Mouse (Mus musculus) heart, embryonic 14.5 days (tissue): ENCODE data around the gene Gpc5. TPM values are rescaled to one million over a fixed set of nuclear protein-coding genes. Genes with fewer than 3 reads are reported as not detected.

Experiments
- ATAC-seq: fragments of 200-750 bp; cut with Nextera tagmentation; 2 replicates; pipeline ENCODE4 v1.8.0; 2017; ENCODE audit warnings: low read depth, moderate TSS enrichment; ENCODE audit not compliant: insufficient number of reproducible peaks, insufficient read depth, low FRiP score
- H3K27ac ChIP-seq, 2 experiments: fragments of 200-500 bp in 1 of 2; fragments of 300-500 bp in 1 of 2; sonication (generic) in 1 of 2; replicated peaks in 1 of 2; 2 replicates each; pipeline ENCODE4 v1.5.1; 2012 to 2014; ENCODE audit warnings: low read depth in 2 of 2, low read length in 2 of 2, control low read depth in 1 of 2, mild to moderate bottlenecking in 1 of 2, mixed read lengths in 1 of 2; ENCODE audit not compliant: control insufficient read depth in 1 of 2, insufficient read depth in 1 of 2
- H3K27me3 ChIP-seq: fragments of 300-500 bp; sonication (generic); 2 replicates; pipeline ENCODE4 v1.6.1; 2014; ENCODE audit warnings: mild to moderate bottlenecking, low read length, control low read depth; ENCODE audit not compliant: control insufficient read depth, insufficient read depth
- H3K36me3 ChIP-seq: fragments of 300-500 bp; sonication (generic); 2 replicates; pipeline ENCODE4 v1.6.1; 2014; ENCODE audit warnings: mild to moderate bottlenecking, control low read depth, low read length, mixed read lengths; ENCODE audit not compliant: control insufficient read depth, insufficient read depth
- H3K4me1 ChIP-seq, 2 experiments: fragments of 200-500 bp in 1 of 2; fragments of 300-500 bp in 1 of 2; sonication (generic) in 1 of 2; 2 replicates each; pipeline ENCODE4 v1.6.1; 2012 to 2014; ENCODE audit warnings: low read length in 2 of 2, control low read depth in 1 of 2, mixed read lengths in 1 of 2; ENCODE audit not compliant: control insufficient read depth in 2 of 2, insufficient read depth in 2 of 2
- H3K4me2 ChIP-seq: fragments of 300-500 bp; sonication (generic); 2 replicates; pipeline ENCODE4 v1.6.1; 2014; ENCODE audit warnings: mild to moderate bottlenecking, low read length
- H3K4me3 ChIP-seq, 2 experiments: fragments of 200-500 bp in 1 of 2; fragments of 300-500 bp in 1 of 2; sonication (generic) in 1 of 2; 2 replicates each; pipeline ENCODE4 v1.5.1; 2012 to 2014; ENCODE audit warnings: low read length in 2 of 2, mild to moderate bottlenecking in 2 of 2, control low read depth in 1 of 2, low read depth in 1 of 2, moderate library complexity in 1 of 2; ENCODE audit not compliant: control insufficient read depth in 1 of 2, insufficient read depth in 1 of 2
- H3K9ac ChIP-seq: fragments of 300-500 bp; sonication (generic); 2 replicates; pipeline ENCODE4 v1.6.1; 2014; ENCODE audit warnings: mild to moderate bottlenecking, low read length
- H3K9me3 ChIP-seq: fragments of 300-500 bp; sonication (generic); 2 replicates; pipeline ENCODE4 v1.6.1; 2016; ENCODE audit warnings: low read length, control low read depth; ENCODE audit not compliant: control insufficient read depth
- whole genome bisulfite sequencing: fragments of 180-500 bp; shearing (Covaris S2); extraction: QIAGEN DNeasy Blood & Tissue Kit; methylation state at CpG from one replicate; pipeline ENCODE4 v1.1.7; 2014; 5-methylcytosine and 5-hydroxymethylcytosine counted together
- polyA plus RNA-seq: library from polyadenylated mRNA; unstranded; fragments of >200 nt; fragmentation: Nextera tagmentation; extraction: Ambion mirVana; gene quantifications from 2 replicates; pipeline ENCODE4 v1.2.1, GENCODE M21; 2014

Gpc5 gene
- polyA plus RNA-seq, 1 experiment from 2014 or later = 0.32 TPM

DNA sequence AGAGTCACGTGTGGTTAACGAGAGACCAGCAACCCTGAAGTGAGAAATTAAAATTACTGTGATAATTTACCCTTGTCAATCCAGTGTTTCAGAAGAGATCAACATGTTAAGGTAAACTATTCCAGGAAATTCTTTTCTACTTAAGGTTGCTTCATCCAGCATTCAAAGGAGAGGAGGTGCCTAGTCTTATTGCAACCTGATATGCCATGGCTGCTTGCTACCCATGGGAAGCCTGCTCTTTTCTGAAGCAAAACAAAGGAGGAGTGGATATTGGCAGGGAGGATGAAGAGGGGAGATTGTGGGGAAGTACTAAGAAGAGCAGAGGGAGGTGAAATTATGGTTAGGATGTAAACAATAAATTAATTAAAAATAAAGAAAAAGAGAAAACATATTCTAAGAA lies 15.5 kb downstream of the Gpc5 start:
- Histone ChIP-seq H3K4me3 (no peak overlapping the region), H3K27me3 (no peaks in the 10 kb centered on the region), H3K9ac (no peak overlapping the region), H3K27ac (no peak overlapping the region), H3K36me3 (no peaks in the 10 kb centered on the region), H3K9me3 (no peaks in the 10 kb centered on the region), H3K4me2 (no peak overlapping the region), H3K4me1 (no peaks in the 10 kb centered on the region)
- 54% methylated on average over 2 of the region's 2 CpGs for WGBS
- no peak for ATAC-seq

DNA sequence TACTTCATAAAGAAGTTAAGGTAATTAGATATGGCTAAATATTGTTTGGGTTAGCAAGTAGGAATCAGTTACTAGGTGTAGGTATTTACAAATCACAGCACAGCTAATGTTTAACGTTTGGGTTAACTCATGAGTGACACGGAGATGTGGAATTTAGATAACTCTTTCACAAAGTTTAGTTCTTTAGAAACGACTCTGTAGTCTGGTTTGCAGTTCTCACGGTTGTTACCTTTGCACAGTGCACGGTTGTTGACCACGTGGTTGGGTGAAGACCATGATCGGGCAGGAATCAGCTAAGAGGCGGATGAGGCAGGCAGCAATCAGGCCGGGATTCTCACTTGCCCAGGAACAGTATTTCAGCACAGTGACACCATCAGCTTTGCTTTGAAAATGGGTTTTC lies 26.6 kb downstream of the Gpc5 start:
- WGBS = 88% methylated on average over 9 of the region's 9 CpGs

DNA sequence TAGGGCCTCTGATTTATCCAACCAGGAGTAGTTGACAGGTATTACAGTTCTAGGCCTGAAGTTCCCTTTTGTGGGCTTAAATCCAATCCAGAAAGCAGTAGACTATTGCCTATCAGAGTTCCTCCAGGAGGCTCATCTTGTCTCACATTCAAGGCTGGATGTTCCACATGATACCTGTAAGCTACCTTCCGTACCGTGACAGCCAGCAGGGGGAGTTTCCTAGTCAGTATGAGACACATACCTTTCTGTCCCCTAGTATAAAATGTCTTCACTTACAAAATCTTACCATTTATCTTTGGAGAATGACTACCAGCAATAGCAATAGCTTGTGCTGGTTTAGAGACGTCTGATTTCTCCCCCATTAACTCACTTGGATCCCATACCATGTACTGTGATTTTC lies 56.8 kb downstream of the Gpc5 start:
- H3K4me3 ChIP-seq = no peak overlapping the region
- H3K4me2 ChIP-seq = no peak overlapping the region
- no peaks in the 10 kb centered on the region for H3K4me1 ChIP-seq
- no peak for ATAC-seq
- no peaks in the 10 kb centered on the region for H3K9me3 ChIP-seq
- no peak overlapping the region for H3K27ac ChIP-seq
- no peak overlapping the region for H3K9ac ChIP-seq
- WGBS = 78% methylated on average over 3 of the region's 3 CpGs
- no peaks in the 10 kb centered on the region for H3K36me3 ChIP-seq
- no peaks in the 10 kb centered on the region for H3K27me3 ChIP-seq

More for the DNA sequence above, 26.6 kb downstream of the Gpc5 start:
- no peak for ATAC-seq
- no peak overlapping the region for H3K27ac ChIP-seq
- H3K27me3 ChIP-seq = no peaks in the 10 kb centered on the region
- no peak overlapping the region for H3K9ac ChIP-seq
- no peaks in the 10 kb centered on the region for H3K9me3 ChIP-seq
- no peak overlapping the region for H3K4me3 ChIP-seq
- H3K4me2 ChIP-seq = no peak overlapping the region
- H3K36me3 ChIP-seq = no peaks in the 10 kb centered on the region
- no peaks in the 10 kb centered on the region for H3K4me1 ChIP-seq

DNA sequence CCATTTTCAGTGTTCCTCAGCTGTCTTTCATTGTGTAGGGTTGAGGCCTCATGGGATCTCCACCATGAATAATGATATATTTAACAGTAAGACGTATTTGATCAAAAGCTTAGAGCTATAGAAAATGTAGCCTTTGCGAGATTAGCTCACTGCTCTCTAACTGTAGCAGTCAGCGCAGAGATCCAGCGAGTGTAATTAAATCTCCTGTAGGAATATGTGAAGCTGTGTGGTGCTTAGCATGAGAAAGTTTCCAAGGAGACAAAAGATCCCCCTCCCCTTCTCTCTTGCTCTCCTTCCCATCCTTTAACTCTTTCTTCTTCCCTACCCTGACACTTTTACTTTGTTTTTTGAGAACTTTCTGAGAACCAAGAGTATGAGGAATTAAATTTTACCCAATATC lies 64.6 kb downstream of the Gpc5 start:
- no peak overlapping the region for H3K4me3 ChIP-seq
- H3K9ac ChIP-seq = no peak overlapping the region
- 78% methylated on average over 4 of the region's 4 CpGs for WGBS
- ATAC-seq = no peak
- H3K27me3 ChIP-seq = no peaks in the 10 kb centered on the region
- H3K36me3 ChIP-seq = no peaks in the 10 kb centered on the region
- H3K4me1 ChIP-seq = no peaks in the 10 kb centered on the region
- no peak overlapping the region for H3K4me2 ChIP-seq
- H3K9me3 ChIP-seq = no peaks in the 10 kb centered on the region
- H3K27ac ChIP-seq = no peak overlapping the region

DNA sequence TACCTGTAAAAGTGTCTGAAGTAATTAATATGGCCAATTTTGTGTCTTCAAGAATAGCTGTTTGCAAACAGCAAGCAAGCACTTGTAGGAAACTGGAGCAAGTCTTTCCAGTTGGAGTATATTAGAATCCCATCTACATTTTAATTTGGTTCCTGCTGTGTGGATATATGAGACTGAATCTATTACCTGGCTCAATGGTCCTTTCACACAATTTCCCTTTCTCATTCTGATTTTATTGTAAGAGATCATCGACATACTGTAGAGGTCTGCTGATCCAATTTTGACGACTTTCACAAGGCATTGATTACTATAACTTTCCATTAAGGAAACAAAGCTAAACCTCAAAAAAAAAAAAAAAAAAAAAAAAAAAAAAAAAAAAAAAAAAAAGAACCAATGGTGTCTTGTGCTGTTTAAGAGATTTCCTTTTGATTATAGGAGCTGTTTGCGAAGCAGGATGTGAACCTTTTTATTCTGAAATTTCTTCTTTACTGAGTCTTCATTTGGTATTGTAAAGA lies 85.4 kb downstream of the Gpc5 start:
- H3K9ac ChIP-seq = no peak overlapping the region
- WGBS = 63% methylated on average over 3 of the region's 3 CpGs
- no peak overlapping the region for H3K4me3 ChIP-seq
- ATAC-seq = no peak
- no peaks in the 10 kb centered on the region for H3K36me3 ChIP-seq
- H3K27me3 ChIP-seq = no peaks in the 10 kb centered on the region
- no peak overlapping the region for H3K4me2 ChIP-seq
- no peaks in the 10 kb centered on the region for H3K4me1 ChIP-seq
- H3K9me3 ChIP-seq = no peaks in the 10 kb centered on the region
- no peak overlapping the region for H3K27ac ChIP-seq

DNA sequence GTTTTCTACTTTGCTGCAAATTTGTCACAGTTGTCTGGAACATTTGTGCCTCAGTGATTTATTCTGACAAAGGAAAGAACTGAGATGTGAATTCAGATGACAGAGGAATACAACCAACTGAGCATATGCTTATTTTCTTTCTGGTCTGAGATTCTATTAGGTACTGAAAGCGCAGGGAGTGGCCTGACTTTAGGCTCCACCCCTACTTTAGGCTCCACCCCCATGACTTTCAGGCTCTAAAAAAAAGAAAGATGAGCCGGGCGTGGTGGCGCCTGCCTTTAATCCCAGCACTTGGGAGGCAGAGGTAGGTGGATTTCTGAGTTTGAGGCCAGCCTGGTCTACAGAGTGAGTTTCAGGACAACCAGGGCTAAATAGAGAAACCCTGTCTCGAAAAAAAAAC lies 87.9 kb downstream of the Gpc5 start:
- Histone ChIP-seq H3K4me1 (no peaks in the 10 kb centered on the region), H3K27ac (no peak overlapping the region), H3K9me3 (no peaks in the 10 kb centered on the region), H3K9ac (no peak overlapping the region), H3K4me2 (no peak overlapping the region), H3K4me3 (no peak overlapping the region), H3K27me3 (no peaks in the 10 kb centered on the region), H3K36me3 (no peaks in the 10 kb centered on the region)
- WGBS = 73% methylated on average over 5 of the region's 5 CpGs
- ATAC-seq = no peak

DNA sequence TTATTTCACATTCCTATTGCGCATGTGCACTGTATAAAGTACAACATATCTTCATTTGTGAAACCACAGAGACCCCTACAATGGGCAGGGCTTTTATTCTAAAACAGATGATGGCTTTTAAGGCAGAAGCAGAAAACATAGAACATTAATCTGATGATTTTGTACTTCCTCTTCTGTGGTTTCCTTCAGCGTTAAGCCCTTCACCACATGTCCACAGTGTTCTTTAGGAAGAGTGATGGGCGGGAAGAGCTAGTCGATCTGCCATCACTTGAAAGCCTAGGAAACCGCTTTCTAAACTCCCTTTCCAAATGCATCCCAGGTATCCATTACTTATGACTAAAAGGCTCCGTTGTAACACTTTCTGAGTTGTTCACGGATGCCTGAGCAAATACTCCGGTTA lies 96.2 kb downstream of the Gpc5 start:
- H3K4me3 ChIP-seq = no peak overlapping the region
- no peak overlapping the region for H3K27ac ChIP-seq
- peaks cover 0 to 7% of the 10 kb centered on the region in 2 experiments; a peak in 1 of 4 replicates for H3K4me1 ChIP-seq
- 81% methylated on average over 8 of the region's 8 CpGs for WGBS
- H3K9ac ChIP-seq = no peak overlapping the region
- H3K9me3 ChIP-seq = no peaks in the 10 kb centered on the region
- H3K4me2 ChIP-seq = no peak overlapping the region
- no peaks in the 10 kb centered on the region for H3K36me3 ChIP-seq
- ATAC-seq = no peak
- no peaks in the 10 kb centered on the region for H3K27me3 ChIP-seq

DNA sequence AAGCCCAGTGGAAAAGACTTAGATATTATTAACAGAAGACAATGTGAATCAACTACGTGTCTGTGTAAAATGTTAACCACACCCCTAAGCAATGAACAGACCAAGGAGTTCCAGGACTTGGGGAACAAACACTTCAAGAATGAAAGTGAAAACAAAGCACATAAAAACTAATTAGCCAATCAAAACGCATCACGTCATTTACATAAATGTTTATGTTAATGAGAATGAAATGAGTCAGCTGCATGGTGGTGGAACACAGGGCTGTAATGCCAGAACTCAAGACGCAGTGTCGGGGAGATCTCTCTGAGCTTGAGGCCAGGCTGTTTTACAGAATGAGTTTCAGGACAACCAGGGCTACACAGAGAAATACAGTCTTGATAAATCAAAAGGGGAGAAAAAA lies 136.1 kb downstream of the Gpc5 start:
- Histone ChIP-seq H3K4me2 (no peak overlapping the region), H3K9me3 (no peaks in the 10 kb centered on the region), H3K4me3 (no peak overlapping the region), H3K36me3 (no peaks in the 10 kb centered on the region), H3K27me3 (no peaks in the 10 kb centered on the region), H3K27ac (no peak overlapping the region), H3K4me1 (no peaks in the 10 kb centered on the region), H3K9ac (no peak overlapping the region)
- ATAC-seq = no peak
- WGBS = 66% methylated on average over 5 of the region's 5 CpGs
